Mouse (Mus musculus): ENCODE data around the gene Trim12c. TPM values are rescaled to one million over a fixed set of nuclear protein-coding genes. Genes with fewer than 3 reads are reported as not detected.
"Not testable (repeated sequence)": the region's sequence is repeated elsewhere in the genome, so short reads cannot be mapped to it uniquely, and the experiment has no call there.

The Trim12c gene
- polyA plus RNA-seq (2015; fragmentation: Nextera tagmentation; extraction: Ambion mirVana): 2.4 and 2.7 TPM in 2 replicates

DNA sequence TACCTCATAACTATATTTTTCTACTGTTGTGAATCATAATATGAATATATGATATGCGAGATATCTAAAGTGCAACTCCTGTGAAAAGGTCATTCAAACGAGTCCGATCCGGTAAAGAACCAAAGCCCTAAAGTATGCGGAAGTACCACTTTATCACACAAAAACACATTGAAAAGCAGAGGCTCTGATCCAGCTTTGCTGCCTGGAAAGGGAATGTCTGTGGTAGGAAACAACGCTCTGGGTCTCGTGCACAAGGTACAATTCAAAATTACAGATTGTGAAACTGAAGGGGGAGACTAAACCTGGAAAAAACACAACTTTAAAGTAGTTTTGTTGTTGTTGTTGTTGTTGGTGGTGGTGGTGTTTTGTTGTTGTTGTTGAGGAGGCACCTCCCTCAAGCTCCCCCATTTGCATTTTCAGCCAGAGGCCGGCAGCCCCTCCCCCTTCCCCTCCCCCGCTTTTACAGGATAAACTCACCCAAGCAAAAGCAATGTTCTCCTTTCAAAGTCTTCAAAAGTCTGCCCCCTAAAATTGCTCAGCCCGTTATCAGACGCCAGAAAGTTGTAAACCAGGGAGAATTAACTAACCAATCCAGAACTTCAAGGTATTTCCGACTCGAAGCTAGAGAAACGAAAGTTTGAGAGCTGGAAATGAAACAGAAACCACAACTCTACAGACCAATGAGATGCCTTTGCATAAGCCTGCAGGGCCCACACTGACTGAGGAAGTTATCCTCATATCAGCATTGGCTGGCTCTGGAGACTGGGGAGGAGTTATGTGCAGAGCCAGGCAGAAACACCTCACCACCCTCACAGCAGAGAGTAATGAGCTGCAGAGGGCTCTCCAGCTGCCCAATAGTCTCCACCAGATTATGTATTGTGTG lies at the start of gene Trim12c:
TSS of gene Trim12c (minus strand) at position 646 of the 883 bp plus-strand sequence.
- H3K36me3 ChIP-seq: no peaks in the 10 kb centered on the region
- H3K4me3 ChIP-seq: peak within 1 kb of the TSS; percentile 46
- 5% methylated on average over 13 of the region's 14 CpGs for WGBS
- H3K4me2 ChIP-seq (replicated peaks): peak within 1 kb of the TSS; percentile 66
- no peak within 1 kb of the TSS; the same call in 1 of the 2 replicates for H3K27ac ChIP-seq
- H3K9me3 ChIP-seq: no peaks in the 10 kb centered on the region
- no peaks in the 10 kb centered on the region for H3K27me3 ChIP-seq
- H3K4me1 ChIP-seq: 0 out of 2 replicates have a peak, but pooled peaks cover 3% of the 10 kb centered on the region
- peak within 1 kb of the TSS; percentile 56 for H3K9ac ChIP-seq
- ATAC-seq (ENCODE audit: low FRiP score, low read depth): peak; percentile 100

DNA sequence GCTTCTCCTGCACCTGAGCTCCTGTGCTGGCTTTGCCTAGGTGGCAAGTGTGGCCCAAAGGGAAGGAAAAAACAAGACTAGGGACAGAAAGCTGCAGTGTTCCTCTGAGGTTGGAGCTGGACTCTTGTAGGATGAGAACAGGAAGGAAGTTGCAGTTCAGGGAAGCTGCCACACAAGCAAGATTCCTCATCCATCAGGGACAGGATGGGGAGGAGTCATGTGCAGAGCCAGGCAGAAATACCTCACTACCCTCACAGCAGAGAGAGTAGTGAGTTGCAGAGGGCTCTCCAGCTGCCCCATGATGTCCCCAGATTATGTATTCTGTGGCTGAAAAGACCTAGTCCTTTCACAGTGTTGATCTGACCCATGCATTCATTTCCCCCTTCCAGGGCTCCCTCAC lies 48.0 kb upstream of the Trim12c start:
- H3K9me3 ChIP-seq: no peaks in the 10 kb centered on the region
- no peak overlapping the region for H3K27ac ChIP-seq
- no peak for ATAC-seq (ENCODE audit: low FRiP score, low read depth)
- no peak overlapping the region for H3K4me2 ChIP-seq (replicated peaks)
- H3K4me1 ChIP-seq: no peaks in the 10 kb centered on the region
- H3K9ac ChIP-seq: no peak overlapping the region
- no peak overlapping the region for H3K4me3 ChIP-seq
- H3K27me3 ChIP-seq: no peaks in the 10 kb centered on the region
- no peaks in the 10 kb centered on the region for H3K36me3 ChIP-seq

DNA sequence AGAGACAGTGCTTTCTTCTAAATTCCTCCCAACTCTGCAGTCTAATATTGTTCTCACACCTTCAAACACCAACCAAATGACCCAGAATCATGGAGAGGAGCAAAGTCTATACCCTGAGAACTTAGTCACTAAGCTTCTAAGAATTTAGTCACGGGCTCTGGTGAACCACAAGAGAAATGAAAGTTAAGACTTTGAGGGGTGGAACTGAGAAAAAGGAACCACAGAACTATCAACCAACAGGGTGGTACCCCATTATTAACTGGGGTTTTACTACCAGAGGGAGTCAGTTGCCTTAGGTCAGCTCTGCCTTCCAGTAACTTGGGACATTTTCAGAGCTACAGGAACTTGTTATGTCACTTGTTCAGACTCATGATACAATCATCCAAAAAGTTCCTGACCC lies 47.5 kb upstream of the Trim12c start, which contains the start of gene Trim30c:
TSS of gene Trim30c (minus strand) at position 140 of the 400 bp plus-strand sequence.
- no peaks in the 10 kb centered on the region for H3K36me3 ChIP-seq
- no peaks in the 10 kb centered on the region for H3K27me3 ChIP-seq
- no peak within 1 kb of the TSS for H3K9ac ChIP-seq
- H3K27ac ChIP-seq: no peak within 1 kb of the TSS
- WGBS: 64% methylated on average over 1 of the region's 1 CpGs
- H3K4me3 ChIP-seq: no peak within 1 kb of the TSS
- no peaks in the 10 kb centered on the region for H3K4me1 ChIP-seq
- no peak for ATAC-seq (ENCODE audit: low FRiP score, low read depth)
- no peak within 1 kb of the TSS for H3K4me2 ChIP-seq (replicated peaks)
- no peaks in the 10 kb centered on the region for H3K9me3 ChIP-seq

DNA sequence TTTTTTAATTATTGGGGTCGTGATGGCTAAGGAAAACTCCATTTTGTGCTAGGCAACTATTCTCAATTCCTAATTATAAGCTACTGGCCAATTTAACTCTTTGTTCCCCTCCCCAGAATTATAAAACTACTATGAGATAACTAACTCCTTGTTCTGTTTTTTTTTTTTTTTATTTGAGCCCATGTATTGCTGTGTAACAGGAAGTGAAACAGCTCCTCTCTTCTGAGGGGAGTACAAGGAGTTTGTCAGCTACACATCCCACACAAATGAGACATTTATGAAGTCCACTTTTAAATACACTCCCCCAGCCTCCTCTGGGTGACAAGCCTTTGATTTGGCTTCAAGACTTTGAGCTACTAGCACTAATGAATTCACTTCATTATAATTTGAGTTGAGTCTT lies 45.3 kb upstream of the Trim12c start:
- no peak overlapping the region for H3K27ac ChIP-seq
- ATAC-seq (ENCODE audit: low FRiP score, low read depth): no peak
- no peaks in the 10 kb centered on the region for H3K27me3 ChIP-seq
- WGBS: 76% methylated on average over 1 of the region's 1 CpGs
- H3K9me3 ChIP-seq: no peaks in the 10 kb centered on the region
- no peak overlapping the region for H3K4me2 ChIP-seq (replicated peaks)
- H3K4me1 ChIP-seq: no peaks in the 10 kb centered on the region
- no peaks in the 10 kb centered on the region for H3K36me3 ChIP-seq
- H3K9ac ChIP-seq: no peak overlapping the region
- no peak overlapping the region for H3K4me3 ChIP-seq

DNA sequence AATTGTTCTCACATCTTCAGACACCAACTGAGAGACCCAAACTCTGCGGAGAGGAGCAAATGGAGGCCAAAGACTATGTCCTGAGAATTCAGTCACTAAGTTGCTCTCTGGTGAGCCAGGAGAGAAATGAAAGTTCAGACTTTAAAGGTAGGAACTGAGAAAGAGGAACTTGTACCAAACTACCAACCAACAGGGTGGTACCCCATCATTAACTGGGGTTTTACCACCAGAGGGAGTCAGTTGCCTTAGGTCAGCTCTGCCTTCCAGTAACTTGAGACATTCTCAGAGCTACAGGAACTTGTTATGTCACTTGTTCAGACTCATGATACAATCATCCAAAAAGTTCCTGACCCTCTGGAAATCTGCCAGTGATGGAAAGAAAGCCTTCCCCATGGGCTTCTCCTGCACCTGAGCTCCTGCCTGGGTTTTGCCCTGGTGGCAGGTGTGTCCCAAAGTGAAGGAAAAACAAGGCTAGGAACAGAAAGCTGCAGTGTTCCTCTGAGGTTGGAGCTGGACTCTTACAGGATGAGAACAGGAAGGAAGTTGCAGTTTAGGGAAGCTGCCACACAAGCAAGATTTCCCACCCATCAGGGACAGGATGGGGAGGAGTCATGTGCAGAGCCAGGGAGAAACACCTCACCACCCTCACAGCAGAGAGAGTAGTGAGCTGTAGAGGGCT lies 16.7 kb upstream of the Trim12c start, which contains the start of gene Trim30b:
TSS of gene Trim30b (minus strand) at position 149 of the 679 bp plus-strand sequence.
- H3K4me1 ChIP-seq: no peaks in the 10 kb centered on the region
- no peak within 1 kb of the TSS for H3K9ac ChIP-seq
- no peak within 1 kb of the TSS for H3K4me3 ChIP-seq
- no peaks in the 10 kb centered on the region for H3K36me3 ChIP-seq
- no peak for ATAC-seq (ENCODE audit: low FRiP score, low read depth)
- H3K27me3 ChIP-seq: no peaks in the 10 kb centered on the region
- no peak within 1 kb of the TSS for H3K27ac ChIP-seq
- WGBS: 52% methylated on average over 1 of the region's 1 CpGs
- H3K4me2 ChIP-seq (replicated peaks): no peak within 1 kb of the TSS
- no peaks in the 10 kb centered on the region for H3K9me3 ChIP-seq

DNA sequence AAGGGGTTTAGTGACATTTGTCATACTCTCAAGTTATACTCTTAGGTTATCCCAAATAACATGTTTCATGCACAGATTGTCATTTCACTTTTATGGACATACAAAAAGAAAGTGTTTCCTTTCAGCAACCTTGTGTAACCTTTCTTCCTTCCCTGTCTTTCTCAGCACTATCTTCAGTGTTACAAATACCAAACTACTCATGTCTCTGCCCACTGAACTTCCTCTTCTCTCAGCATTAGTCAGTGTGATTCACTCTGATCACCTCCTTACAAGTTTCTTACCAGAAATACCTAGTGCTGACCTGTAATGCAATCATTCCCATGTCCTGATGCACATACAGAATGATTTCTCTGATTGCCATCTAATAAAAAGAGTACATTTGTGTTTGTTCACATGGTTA lies 13.2 kb upstream of the Trim12c start:
- no peaks in the 10 kb centered on the region for H3K4me1 ChIP-seq
- H3K4me2 ChIP-seq (replicated peaks): no peak overlapping the region
- no peak overlapping the region for H3K4me3 ChIP-seq
- no peak overlapping the region for H3K9ac ChIP-seq
- no peaks in the 10 kb centered on the region for H3K9me3 ChIP-seq
- H3K27me3 ChIP-seq: no peaks in the 10 kb centered on the region
- H3K36me3 ChIP-seq: no peaks in the 10 kb centered on the region
- ATAC-seq (ENCODE audit: low FRiP score, low read depth): no peak
- no peak overlapping the region for H3K27ac ChIP-seq

DNA sequence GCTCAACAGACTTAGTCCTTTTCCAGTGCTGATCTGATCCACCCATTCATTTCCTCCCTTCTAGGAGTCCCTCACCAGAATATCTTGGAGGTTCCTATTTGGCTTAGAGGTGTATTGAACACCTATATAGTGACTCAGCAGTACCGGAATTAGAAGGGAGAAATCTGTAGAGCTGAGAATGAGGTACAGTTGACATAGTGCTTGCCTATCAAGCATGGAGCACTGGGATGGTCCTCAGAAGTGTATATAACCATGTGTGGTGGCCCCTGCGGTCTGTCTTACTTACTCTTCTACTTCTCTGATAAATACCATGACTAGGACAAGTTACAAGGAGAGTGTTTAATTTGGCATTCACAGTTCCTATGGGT lies 422 bp upstream of the Trim12c start:
- H3K4me1 ChIP-seq: 0 out of 2 replicates have a peak, but pooled peaks cover 3% of the 10 kb centered on the region
- H3K36me3 ChIP-seq: no peaks in the 10 kb centered on the region
- H3K9me3 ChIP-seq: no peaks in the 10 kb centered on the region
- no peak overlapping the region; the same call in 1 of the 2 replicates for H3K27ac ChIP-seq
- WGBS: 66% methylated on average over 2 of the region's 2 CpGs
- H3K4me2 ChIP-seq (replicated peaks): peak overlapping the region; percentile 66
- no peak; the same call in 1 of the 2 replicates for ATAC-seq (ENCODE audit: low FRiP score, low read depth)
- H3K27me3 ChIP-seq: no peaks in the 10 kb centered on the region
- H3K4me3 ChIP-seq: peak overlapping the region; percentile 46
- H3K9ac ChIP-seq: no peak overlapping the region

DNA sequence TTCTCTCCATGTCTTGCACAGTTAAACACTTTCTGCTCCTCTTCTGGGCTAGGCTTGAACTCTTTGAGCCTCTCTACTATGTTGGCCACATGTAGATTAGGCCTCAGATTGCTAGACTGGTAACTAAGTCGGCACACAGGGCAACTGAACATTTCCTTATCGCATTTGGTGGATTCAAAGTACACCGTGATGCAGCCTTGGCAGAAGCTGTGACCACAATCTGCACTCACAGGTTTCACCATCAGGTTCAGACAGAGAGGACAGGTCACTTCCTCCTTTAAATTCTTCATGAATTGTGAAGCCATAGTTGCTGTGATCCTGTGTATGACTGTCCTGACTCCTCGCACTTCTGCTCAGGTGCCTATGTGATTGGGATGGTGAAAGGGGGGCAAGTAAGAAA lies 5.1 kb downstream of the Trim12c start:
- not testable (repeated sequence) for H3K27me3 ChIP-seq; H3K9me3 ChIP-seq; H3K36me3 ChIP-seq; H3K27ac ChIP-seq; H3K4me2 ChIP-seq (replicated peaks); H3K9ac ChIP-seq; H3K4me1 ChIP-seq; ATAC-seq (ENCODE audit: low FRiP score, low read depth); H3K4me3 ChIP-seq
- WGBS: 84% methylated on average over 4 of the region's 4 CpGs

DNA sequence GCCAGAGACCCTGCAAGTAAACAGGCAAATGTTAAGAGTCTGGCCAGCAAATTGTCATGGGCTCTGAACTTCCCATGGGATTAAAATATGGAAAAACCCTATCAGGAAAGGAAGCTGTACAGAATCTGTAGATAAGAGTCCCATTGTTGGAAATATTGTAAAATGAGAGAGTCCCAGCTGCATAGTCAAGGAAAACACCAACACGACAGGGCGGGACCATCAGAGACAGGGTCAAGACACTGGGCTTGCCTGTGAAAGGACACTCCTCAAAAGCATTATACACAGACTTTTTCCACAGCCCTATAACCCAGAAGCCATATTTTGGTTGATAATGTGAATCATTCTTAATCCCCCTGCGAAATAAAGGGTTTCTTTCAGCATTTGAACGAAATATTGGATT lies 12.4 kb downstream of the Trim12c start:
- not testable (repeated sequence) for H3K27me3 ChIP-seq; ATAC-seq (ENCODE audit: low FRiP score, low read depth); H3K27ac ChIP-seq; H3K36me3 ChIP-seq; H3K9me3 ChIP-seq; H3K9ac ChIP-seq; H3K4me1 ChIP-seq; H3K4me3 ChIP-seq; H3K4me2 ChIP-seq (replicated peaks)
- WGBS: 80% methylated on average over 3 of the region's 4 CpGs

DNA sequence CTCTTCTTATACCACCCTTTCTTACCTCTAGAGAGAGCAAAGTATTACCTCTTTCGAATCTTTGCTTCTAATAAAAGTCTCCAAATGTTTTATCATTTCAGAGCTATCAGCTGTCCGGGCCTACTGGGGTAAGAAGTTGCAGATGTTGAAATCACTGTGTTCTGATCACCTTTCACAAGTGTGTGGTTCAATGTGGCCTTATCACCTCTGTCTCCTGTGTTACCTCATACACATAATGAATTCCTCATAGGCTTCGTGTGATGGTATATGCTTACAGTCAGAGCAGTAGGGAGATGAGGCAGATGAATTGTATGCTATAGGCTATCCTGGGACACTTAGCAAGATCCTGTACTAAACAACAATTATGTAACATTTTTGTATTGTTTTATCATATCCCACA lies 17.6 kb downstream of the Trim12c start:
- H3K4me1 ChIP-seq; H3K36me3 ChIP-seq; ATAC-seq (ENCODE audit: low FRiP score, low read depth); H3K4me2 ChIP-seq (replicated peaks); H3K4me3 ChIP-seq; H3K27me3 ChIP-seq; H3K27ac ChIP-seq; H3K9ac ChIP-seq; H3K9me3 ChIP-seq: not testable (repeated sequence)
- 79% methylated on average over 3 of the region's 3 CpGs for WGBS

DNA sequence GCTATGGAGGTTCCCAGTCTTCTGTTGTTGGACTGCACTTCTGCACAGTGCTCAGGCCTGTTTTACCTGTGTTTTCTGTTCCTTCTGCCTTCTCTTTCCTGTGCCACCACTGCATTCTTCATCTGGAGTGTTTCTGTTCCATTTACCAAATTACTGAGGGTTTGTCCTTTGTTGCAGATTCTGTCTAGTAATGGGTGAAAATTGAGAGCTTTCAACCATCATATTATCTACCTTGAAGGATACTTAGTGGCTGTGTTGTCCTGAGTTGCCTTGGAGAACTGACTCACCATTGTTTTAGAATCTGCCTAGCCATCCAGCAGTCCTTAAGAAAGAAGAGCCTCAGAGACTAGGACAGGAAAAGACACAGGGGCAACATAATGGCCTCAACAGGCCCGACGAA lies 24.0 kb downstream of the Trim12c start, which contains the start of gene Trim34b:
TSS of gene Trim34b (plus strand) at position 301 of the 400 bp plus-strand sequence.
- 86% methylated on average over 2 of the region's 2 CpGs for WGBS
- not testable (repeated sequence) for ATAC-seq (ENCODE audit: low FRiP score, low read depth); H3K9ac ChIP-seq

DNA sequence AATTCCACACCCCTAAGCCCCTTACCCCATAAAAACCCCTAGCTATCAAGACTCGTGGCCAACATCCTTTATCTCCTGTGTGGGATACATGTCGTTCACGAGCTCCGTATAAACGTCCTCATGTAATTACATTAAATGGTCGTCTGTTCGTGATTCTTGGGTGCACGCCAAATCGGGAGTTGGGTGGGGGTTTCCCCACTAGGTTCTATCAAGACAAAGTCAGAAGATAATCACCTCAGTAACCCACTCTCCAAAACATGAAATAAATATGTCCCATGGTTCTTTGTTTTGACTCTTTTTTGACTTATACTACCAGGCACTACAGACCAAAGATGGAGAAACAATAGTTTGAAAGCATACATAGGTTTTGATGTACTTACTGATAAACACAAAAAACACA lies 31.1 kb downstream of the Trim12c start:
- Histone ChIP-seq H3K27ac (no peak overlapping the region), H3K9ac (no peak overlapping the region), H3K4me2 (replicated peaks) (no peak overlapping the region), H3K9me3 (no peaks in the 10 kb centered on the region), H3K36me3 (no peaks in the 10 kb centered on the region), H3K27me3 (no peaks in the 10 kb centered on the region), H3K4me1 (no peaks in the 10 kb centered on the region), H3K4me3 (no peak overlapping the region)
- no peak for ATAC-seq (ENCODE audit: low FRiP score, low read depth)
- WGBS: 74% methylated on average over 9 of the region's 9 CpGs

More for the DNA sequence above, 24.0 kb downstream of the Trim12c start, which contains the start of gene Trim34b:
- not testable (repeated sequence) for H3K4me1 ChIP-seq; H3K4me2 ChIP-seq (replicated peaks); H3K9me3 ChIP-seq; H3K27ac ChIP-seq; H3K27me3 ChIP-seq; H3K36me3 ChIP-seq; H3K4me3 ChIP-seq

All from limb, embryonic 13.5 days (tissue).